Mouse (Mus musculus) neural tube, embryonic 13.5 days (tissue): ENCODE measurements around the gene Gucy2c. TPM values are rescaled to one million over a fixed set of nuclear protein-coding genes. Genes with fewer than 3 reads are reported as not detected.

Source experiments
- ATAC-seq: fragments of 200-750 bp; cut with Nextera tagmentation; 2 replicates; pipeline ENCODE4 v1.8.0; 2017; ENCODE audit warnings: low read depth, mild to moderate bottlenecking, moderate TSS enrichment, moderate library complexity
- H3K27ac ChIP-seq: fragments of 300-500 bp; sonication (generic); replicated peaks from 2 replicates; pipeline ENCODE4 v1.5.1; 2015; ENCODE audit warnings: moderate library complexity, mild to moderate bottlenecking, inconsistent platforms
- H3K27me3 ChIP-seq: fragments of 300-500 bp; sonication (generic); 2 replicates; pipeline ENCODE4 v1.6.1; 2015; ENCODE audit warnings: mild to moderate bottlenecking, inconsistent platforms
- H3K36me3 ChIP-seq: fragments of 300-500 bp; sonication (generic); 2 replicates; pipeline ENCODE4 v1.6.1; 2015; ENCODE audit warnings: mild to moderate bottlenecking, inconsistent platforms
- H3K4me1 ChIP-seq: fragments of 300-500 bp; sonication (generic); replicated peaks from 2 replicates; pipeline ENCODE4 v1.6.1; 2015; ENCODE audit warnings: inconsistent platforms
- H3K4me2 ChIP-seq: fragments of 300-500 bp; sonication (generic); 2 replicates; pipeline ENCODE4 v1.6.1; 2015; ENCODE audit warnings: inconsistent platforms, mild to moderate bottlenecking, moderate library complexity
- H3K4me3 ChIP-seq: fragments of 300-500 bp; sonication (generic); 2 replicates; pipeline ENCODE4 v1.5.1; 2015; ENCODE audit warnings: mild to moderate bottlenecking, inconsistent platforms
- H3K9ac ChIP-seq: fragments of 300-500 bp; sonication (generic); 2 replicates; pipeline ENCODE4 v1.6.1; 2015; ENCODE audit warnings: moderate library complexity, mild to moderate bottlenecking, inconsistent platforms
- H3K9me3 ChIP-seq: fragments of 300-500 bp; sonication (generic); 2 replicates; pipeline ENCODE4 v1.6.1; 2016; ENCODE audit warnings: inconsistent platforms
- WGBS: fragments of 180-500 bp; shearing (Covaris S2); methylation state at CpG from one replicate; pipeline ENCODE4 v1.1.7; 2015; 5-methylcytosine and 5-hydroxymethylcytosine counted together
- polyA plus RNA-seq: library from polyadenylated mRNA; unstranded; fragments of >200 nt; fragmentation: Nextera tagmentation; extraction: Ambion mirVana; gene quantifications from 2 replicates; pipeline ENCODE4 v1.2.1, GENCODE M21; 2015

The Gucy2c gene
- polyA plus RNA-seq, 1 experiment from 2014 or later: 0.28 TPM

- H3K27me3 ChIP-seq: no peaks in the 10 kb centered on the region
- H3K4me1 ChIP-seq: peaks cover 23% of the 10 kb centered on the region
- H3K4me2 ChIP-seq: no peak overlapping the region
- WGBS: 93% methylated on average over 10 of the region's 10 CpGs
- no peak overlapping the region for H3K9ac ChIP-seq
- no peak overlapping the region for H3K4me3 ChIP-seq
- H3K9me3 ChIP-seq: no peaks in the 10 kb centered on the region
- peaks cover 44% of the 10 kb centered on the region for H3K36me3 ChIP-seq
- no peak overlapping the region for H3K27ac ChIP-seq
- no peak for ATAC-seq
These were observed 29.6 kb upstream of the Gucy2c start for GRCm38 (mm10) chr6:136811196-136811595.

- Histone ChIP-seq H3K4me3 (peak overlapping the region; percentile 81; the same call in 1 of the 2 replicates), H3K9me3 (no peaks in the 10 kb centered on the region), H3K27me3 (no peaks in the 10 kb centered on the region), H3K4me2 (peak overlapping the region; percentile 99), H3K4me1 (peaks cover 28% of the 10 kb centered on the region), H3K36me3 (peaks cover 31% of the 10 kb centered on the region), H3K27ac (no peak overlapping the region), H3K9ac (no peak overlapping the region)
- no peak for ATAC-seq
- WGBS: 76% methylated on average over 13 of the region's 13 CpGs
These were observed 28.1 kb upstream of the Gucy2c start for GRCm38 (mm10) chr6:136809673-136810072.

- Histone ChIP-seq H3K27me3 (no peaks in the 10 kb centered on the region), H3K36me3 (peaks cover 25% of the 10 kb centered on the region), H3K27ac (no peak overlapping the region), H3K9ac (peak overlapping the region; percentile 81), H3K4me3 (peak overlapping the region; percentile 81), H3K4me1 (peaks cover 29% of the 10 kb centered on the region), H3K4me2 (peak overlapping the region; percentile 99), H3K9me3 (no peaks in the 10 kb centered on the region)
- no peak for ATAC-seq
- WGBS: 37% methylated on average over 14 of the region's 14 CpGs
These were observed 27.5 kb upstream of the Gucy2c start for GRCm38 (mm10) chr6:136809077-136809476.

GRCm38 (mm10) chr6:136808631-136809046 lies 27.1 kb upstream of the Gucy2c start:
- ATAC-seq: peak; percentile 25

GRCm38 (mm10) chr6:136808014-136808417 lies 26.5 kb upstream of the Gucy2c start, which contains the start of gene H2afj:
TSS of gene H2afj (plus strand) at chr6:136808244.
- peak within 1 kb of the TSS; percentile 81 for H3K27ac ChIP-seq
- H3K36me3 ChIP-seq: peaks cover 15% of the 10 kb centered on the region
- H3K9ac ChIP-seq: peak within 1 kb of the TSS; percentile 81
- peak within 1 kb of the TSS; percentile 81 for H3K4me3 ChIP-seq
- 0% methylated on average over 34 of the region's 34 CpGs for WGBS
- H3K9me3 ChIP-seq: no peaks in the 10 kb centered on the region
- peak; percentile 88 for ATAC-seq
- no peaks in the 10 kb centered on the region for H3K27me3 ChIP-seq
- peaks cover 35% of the 10 kb centered on the region for H3K4me1 ChIP-seq
- peak within 1 kb of the TSS; percentile 99 for H3K4me2 ChIP-seq

More at GRCm38 (mm10) chr6:136808631-136809046, 27.1 kb upstream of the Gucy2c start:
- WGBS: 1% methylated on average over 28 of the region's 28 CpGs
- Histone ChIP-seq H3K36me3 (peaks cover 21% of the 10 kb centered on the region), H3K27ac (peak overlapping the region; percentile 61), H3K4me2 (peak overlapping the region; percentile 99), H3K4me1 (peaks cover 29% of the 10 kb centered on the region), H3K27me3 (no peaks in the 10 kb centered on the region), H3K4me3 (peak overlapping the region; percentile 81), H3K9ac (peak overlapping the region; percentile 81), H3K9me3 (no peaks in the 10 kb centered on the region)

GRCm38 (mm10) chr6:136807395-136808013 lies 25.9 kb upstream of the Gucy2c start:
- Histone ChIP-seq H3K9me3 (no peaks in the 10 kb centered on the region), H3K27ac (peak overlapping the region; percentile 81), H3K36me3 (peaks cover 13% of the 10 kb centered on the region), H3K4me3 (peak overlapping the region; percentile 81), H3K9ac (peak overlapping the region; percentile 58), H3K27me3 (no peaks in the 10 kb centered on the region), H3K4me2 (peak overlapping the region; percentile 99), H3K4me1 (peaks cover 39% of the 10 kb centered on the region)
- ATAC-seq: peak; percentile 7
- WGBS: 29% methylated on average over 18 of the region's 18 CpGs

GRCm38 (mm10) chr6:136806819-136807218 lies 25.3 kb upstream of the Gucy2c start:
- 80% methylated on average over 5 of the region's 5 CpGs for WGBS
- Histone ChIP-seq H3K27ac (no peak overlapping the region), H3K4me3 (no peak overlapping the region), H3K36me3 (peaks cover 6% of the 10 kb centered on the region), H3K9ac (no peak overlapping the region), H3K4me2 (no peak overlapping the region), H3K27me3 (no peaks in the 10 kb centered on the region), H3K9me3 (no peaks in the 10 kb centered on the region), H3K4me1 (peaks cover 39% of the 10 kb centered on the region)
- no peak for ATAC-seq

GRCm38 (mm10) chr6:136805409-136805775 lies 23.8 kb upstream of the Gucy2c start:
- H3K27ac ChIP-seq: no peak overlapping the region
- 77% methylated on average over 1 of the region's 1 CpGs for WGBS

GRCm38 (mm10) chr6:136804705-136805408 lies 23.3 kb upstream of the Gucy2c start:
- Histone ChIP-seq H3K9ac (peak overlapping the region; percentile 65), H3K27ac (peak overlapping the region; percentile 100), H3K4me3 (peak overlapping the region; percentile 61), H3K36me3 (no peaks in the 10 kb centered on the region), H3K27me3 (no peaks in the 10 kb centered on the region), H3K4me1 (peaks cover 34% of the 10 kb centered on the region), H3K9me3 (no peaks in the 10 kb centered on the region), H3K4me2 (peak overlapping the region; percentile 68)
- WGBS: 29% methylated on average over 9 of the region's 9 CpGs
- ATAC-seq: no peak

More at GRCm38 (mm10) chr6:136805409-136805775, 23.8 kb upstream of the Gucy2c start:
- Histone ChIP-seq H3K4me3 (no peak overlapping the region), H3K4me1 (peaks cover 38% of the 10 kb centered on the region), H3K27me3 (no peaks in the 10 kb centered on the region), H3K36me3 (no peaks in the 10 kb centered on the region), H3K9ac (no peak overlapping the region), H3K4me2 (no peak overlapping the region), H3K9me3 (no peaks in the 10 kb centered on the region)
- ATAC-seq: no peak

- WGBS: under 1% methylated on average over 50 of the region's 50 CpGs
- peak within 1 kb of the TSS; percentile 61 for H3K4me3 ChIP-seq
- H3K27me3 ChIP-seq: no peaks in the 10 kb centered on the region
- peak; percentile 79 for ATAC-seq
- H3K4me1 ChIP-seq: peaks cover 25% of the 10 kb centered on the region
- no peaks in the 10 kb centered on the region for H3K36me3 ChIP-seq
- no peaks in the 10 kb centered on the region for H3K9me3 ChIP-seq
- H3K4me2 ChIP-seq: peak within 1 kb of the TSS; percentile 68
- H3K9ac ChIP-seq: peak within 1 kb of the TSS; percentile 93
- H3K27ac ChIP-seq: peak within 1 kb of the TSS; percentile 100
These were observed 22.4 kb upstream of the Gucy2c start, which contains the start of gene Hist4h4 for GRCm38 (mm10) chr6:136803739-136804633. TSS of gene Hist4h4 (minus strand) at chr6:136804415.

- Histone ChIP-seq H3K9me3 (no peaks in the 10 kb centered on the region), H3K4me2 (peak overlapping the region; percentile 68), H3K36me3 (no peaks in the 10 kb centered on the region), H3K4me3 (peak overlapping the region; percentile 61), H3K9ac (peak overlapping the region; percentile 93), H3K27ac (peak overlapping the region; percentile 100), H3K4me1 (peaks cover 21% of the 10 kb centered on the region), H3K27me3 (no peaks in the 10 kb centered on the region)
- WGBS: 26% methylated on average over 12 of the region's 12 CpGs
- ATAC-seq: no peak
These were observed 21.7 kb upstream of the Gucy2c start for GRCm38 (mm10) chr6:136803093-136803738.
